Mouse (Mus musculus) CD8-positive naive resting alpha-beta T cell, adult 2 months (primary cell): ENCODE data around the gene Sp100.

Experiments
- DNase-seq, 2 experiments: peaks; one replicate each; pipeline ENCODE4 v3.0.0; 2022; ENCODE audit warnings: low read depth in 2 of 2, low spot score in 2 of 2

Gene Sp100

GRCm38 (mm10) chr1:85744539-85744938 is 94.8 kb downstream of the Sp100 start:
- DNase-seq: no peak

DNA sequence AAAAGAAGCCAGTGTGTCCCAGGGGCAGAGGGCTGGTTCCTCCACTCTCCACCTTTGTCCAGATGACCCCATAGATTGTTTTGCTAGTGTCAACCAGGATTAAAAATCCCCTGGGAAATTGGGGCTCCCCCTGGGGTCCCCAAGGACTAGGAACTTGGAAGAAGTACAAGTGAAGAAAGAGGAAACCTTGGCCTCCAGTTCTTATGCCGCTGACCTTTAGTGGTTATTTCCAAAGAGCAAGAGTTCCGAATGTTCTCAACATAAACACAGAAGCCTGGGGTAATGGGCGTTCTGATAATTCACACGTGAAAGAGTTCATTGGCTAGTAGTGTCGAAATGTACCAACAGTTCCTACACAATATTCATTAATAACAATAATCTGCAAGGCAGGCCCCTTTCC is 96.7 kb downstream of the Sp100 start:
- DNase-seq: no peak

DNA sequence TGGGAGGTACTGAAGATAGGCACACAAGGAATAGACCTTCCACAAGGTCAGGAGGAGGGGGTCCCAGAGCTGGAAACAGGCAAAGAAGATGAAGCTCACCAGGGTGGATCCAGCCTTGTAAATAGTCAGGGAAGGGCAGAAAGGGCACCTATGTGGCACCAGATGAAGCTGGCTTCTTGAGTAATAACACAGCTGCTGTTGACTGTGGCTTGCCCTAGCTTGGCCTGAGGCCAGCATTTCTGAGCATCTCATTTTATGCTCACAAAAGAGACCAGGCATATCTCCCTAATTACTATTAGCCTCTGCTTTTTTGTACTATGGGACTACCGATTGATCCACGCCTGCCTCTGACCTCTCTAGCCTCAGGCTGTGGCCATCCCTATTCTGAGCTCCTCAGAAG is 100.0 kb downstream of the Sp100 start:
- DNase-seq: no peak

DNA sequence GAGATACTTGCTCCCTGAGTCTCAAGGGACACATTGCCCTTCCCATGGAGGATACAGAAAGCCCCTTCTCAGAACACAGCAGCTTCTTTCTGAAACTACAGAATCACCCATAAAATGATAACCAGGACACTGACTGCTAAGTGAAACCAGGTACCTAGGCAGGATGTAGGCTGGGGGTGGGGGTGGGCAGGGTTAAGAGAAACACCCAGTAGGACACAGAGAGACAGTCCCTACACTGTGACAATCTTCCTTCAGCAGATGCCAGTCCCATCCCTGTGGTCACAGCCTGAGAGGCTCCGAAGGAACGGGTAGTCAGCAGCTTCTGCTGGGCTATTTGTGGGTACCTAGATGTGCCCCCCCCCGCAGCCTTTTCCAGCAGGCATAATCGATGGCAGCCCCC is 100.9 kb downstream of the Sp100 start:
- DNase-seq: no peak

DNA sequence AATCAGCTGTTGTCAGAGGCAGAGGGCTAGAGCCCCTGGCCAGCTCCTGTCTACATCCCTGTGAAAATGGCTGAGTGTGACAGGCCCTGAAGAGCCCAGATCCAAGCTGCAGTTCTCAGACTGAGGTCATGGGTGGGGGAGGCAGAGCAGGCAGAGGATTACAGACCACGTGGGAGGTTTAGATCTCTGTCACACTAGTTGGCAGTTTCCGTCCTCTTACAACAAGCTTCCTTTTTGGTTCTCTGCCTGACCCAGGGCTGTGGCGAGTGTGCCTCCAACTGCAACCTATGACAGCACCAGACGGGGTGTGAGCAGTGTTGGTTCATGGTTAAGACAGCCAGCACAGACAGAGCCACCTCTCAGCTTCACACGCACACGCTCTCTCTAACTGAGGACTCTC is 101.7 kb downstream of the Sp100 start:
- peak; percentile 67 to 69 for DNase-seq

DNA sequence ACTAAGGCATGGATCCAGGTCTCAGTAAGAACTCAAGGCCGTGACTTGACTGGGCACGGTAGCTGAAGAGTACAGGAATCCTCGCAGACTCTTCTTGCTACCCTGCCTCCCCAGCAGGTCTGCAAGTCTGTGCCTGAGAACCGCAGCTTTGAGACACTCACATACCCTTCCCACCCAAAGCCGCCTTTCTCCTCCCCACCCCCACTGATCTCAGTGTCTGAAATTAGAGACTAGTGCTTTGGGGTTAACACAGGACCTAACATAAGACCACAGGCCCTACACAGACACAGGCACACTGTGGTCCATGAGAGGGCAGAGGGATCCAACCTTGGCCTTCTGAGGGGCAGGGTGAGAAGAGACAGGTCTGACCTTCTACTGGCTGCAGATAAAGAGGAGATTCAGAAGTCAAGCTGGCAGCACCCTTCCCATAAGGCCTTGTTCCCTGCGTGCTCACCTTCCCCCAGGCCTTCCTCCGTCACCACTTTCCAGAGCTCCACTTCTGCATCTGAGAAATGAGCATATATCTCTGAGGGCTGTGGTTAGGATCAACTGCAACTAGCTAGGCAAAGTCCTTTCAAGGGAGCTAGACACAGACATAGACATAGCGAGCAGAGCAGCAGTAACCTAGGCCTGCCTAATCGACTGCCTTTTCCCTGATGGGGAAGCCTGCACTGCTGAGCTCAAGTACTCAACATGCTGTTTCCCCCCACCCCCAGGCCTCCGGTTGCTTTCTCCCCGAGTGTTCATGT is 102.3 kb downstream of the Sp100 start:
- DNase-seq: peak in 1 of 2 experiments; percentile 32

GRCm38 (mm10) chr1:85757531-85758230 is 107.9 kb downstream of the Sp100 start:
- no peak for DNase-seq

GRCm38 (mm10) chr1:85758231-85758968 is 108.6 kb downstream of the Sp100 start:
- DNase-seq: no peak

GRCm38 (mm10) chr1:85758969-85759293 is 109.1 kb downstream of the Sp100 start:
- DNase-seq: no peak
